Mouse (Mus musculus) stomach, postnatal 0 days (tissue): ENCODE data around the gene Slc25a41. TPM values are rescaled to one million over a fixed set of nuclear protein-coding genes. Genes with fewer than 3 reads are reported as not detected.
A peak's percentile ranks its signal among the peaks of the same experiment; 100 is the strongest.

ENCODE experiments used
- ATAC-seq: fragments of 200-750 bp; cut with Nextera tagmentation; 2 replicates; pipeline ENCODE4 v1.8.0; 2017; ENCODE audit not compliant: low FRiP score, low TSS enrichment
- DNase-seq: peaks from one replicate; pipeline ENCODE4 v3.0.0-alpha.2; 2016; ENCODE audit warnings: low spot score
- H3K27ac ChIP-seq: fragments of 300-500 bp; sonication (generic); replicated peaks from 2 replicates; pipeline ENCODE4 v1.5.1; 2014; ENCODE audit warnings: mild to moderate bottlenecking, control low read depth
- H3K27me3 ChIP-seq: fragments of 300-500 bp; sonication (generic); 2 replicates; pipeline ENCODE4 v1.6.1; 2014; ENCODE audit warnings: low read length; ENCODE audit not compliant: control insufficient read depth, insufficient read depth
- H3K36me3 ChIP-seq: fragments of 300-500 bp; sonication (generic); 2 replicates; pipeline ENCODE4 v1.6.1; 2014; ENCODE audit warnings: low read length, mixed read lengths; ENCODE audit not compliant: control insufficient read depth, insufficient read depth
- H3K4me1 ChIP-seq: fragments of 300-500 bp; sonication (generic); replicated peaks from 2 replicates; pipeline ENCODE4 v1.6.1; 2014; ENCODE audit warnings: antibody characterized with exemption; ENCODE audit not compliant: control insufficient read depth, insufficient read depth
- H3K4me2 ChIP-seq: fragments of 300-500 bp; sonication (generic); replicated peaks from 2 replicates; pipeline ENCODE4 v1.6.1; 2014; ENCODE audit warnings: low read depth, mild to moderate bottlenecking, control low read depth, moderate library complexity
- H3K4me3 ChIP-seq: fragments of 300-500 bp; sonication (generic); 2 replicates; pipeline ENCODE4 v1.5.1; 2014; ENCODE audit warnings: low read depth, low read length, control low read depth
- H3K9ac ChIP-seq: fragments of 300-500 bp; sonication (generic); 2 replicates; pipeline ENCODE4 v1.6.1; 2014; ENCODE audit warnings: mild to moderate bottlenecking, low read length, control low read depth, mixed read lengths
- H3K9me3 ChIP-seq: fragments of 300-500 bp; sonication (generic); 2 replicates; pipeline ENCODE4 v1.6.1; 2016; ENCODE audit warnings: low read length; ENCODE audit not compliant: control insufficient read depth
- CTCF ChIP-seq: IDR thresholded peaks from 2 replicates; pipeline ENCODE4 v1.5.1; 2016; ENCODE audit warnings: antibody characterized with exemption, low read depth, mild to moderate bottlenecking, moderate library complexity
- EP300 ChIP-seq: optimal IDR thresholded peaks from 2 replicates; pipeline ENCODE3; 2016; ENCODE audit warnings: antibody characterized with exemption
- WGBS: fragments of 180-500 bp; shearing (Covaris S2); extraction: QIAGEN DNeasy Blood & Tissue Kit; methylation state at CpG from one replicate; pipeline ENCODE4 v1.1.7; 2014; 5-methylcytosine and 5-hydroxymethylcytosine counted together
- polyA plus RNA-seq: library from polyadenylated mRNA; unstranded; fragments of >200 nt; fragmentation: Nextera tagmentation; extraction: Ambion mirVana; gene quantifications from 2 replicates; pipeline ENCODE4 v1.2.1, GENCODE M21; 2015

Gene Slc25a41
- polyA plus RNA-seq, 1 experiment from 2014 or later, result not detected

GRCm38 (mm10) chr17:57063031-57063430 lies 21.6 kb upstream of the Slc25a41 start:
- Histone ChIP-seq H3K4me2 (peak overlapping the region; percentile 58), H3K27me3 (no peaks in the 10 kb centered on the region), H3K9ac (peak overlapping the region; percentile 70), H3K4me3 (peak overlapping the region; percentile 50), H3K9me3 (no peaks in the 10 kb centered on the region), H3K4me1 (no peaks in the 10 kb centered on the region), H3K36me3 (no peaks in the 10 kb centered on the region), H3K27ac (0 out of 2 replicates have a peak overlapping the region, but pooled peaks have one; percentile 30)
- no peak for TF ChIP-seq CTCF
- TF ChIP-seq EP300, result no peak
- ATAC-seq, result no peak
- peak; percentile 69 for DNase-seq
- WGBS, result 15% methylated on average over 8 of the region's 8 CpGs

GRCm38 (mm10) chr17:57062548-57062947 lies 21.1 kb upstream of the Slc25a41 start:
- Histone ChIP-seq H3K4me3 (peak overlapping the region; percentile 50), H3K27me3 (no peaks in the 10 kb centered on the region), H3K9me3 (no peaks in the 10 kb centered on the region), H3K9ac (peak overlapping the region; percentile 70), H3K27ac (peak overlapping the region; percentile 90), H3K4me2 (peak overlapping the region; percentile 58), H3K4me1 (no peaks in the 10 kb centered on the region), H3K36me3 (no peaks in the 10 kb centered on the region)
- 3% methylated on average over 22 of the region's 22 CpGs for WGBS
- TF ChIP-seq EP300 (no peak), CTCF (no peak)
- ATAC-seq (no peak), DNase-seq (no peak)

GRCm38 (mm10) chr17:57062011-57062521 lies 20.6 kb upstream of the Slc25a41 start:
- no peaks in the 10 kb centered on the region for H3K36me3 ChIP-seq
- H3K4me1 ChIP-seq, result no peaks in the 10 kb centered on the region
- H3K9me3 ChIP-seq, result no peaks in the 10 kb centered on the region
- H3K4me3 ChIP-seq, result peak overlapping the region; percentile 50
- ATAC-seq (peak; percentile 81), DNase-seq (peak; percentile 95)
- no peak for TF ChIP-seq CTCF
- TF ChIP-seq EP300, result no peak
- H3K27ac ChIP-seq, result peak overlapping the region; percentile 90
- WGBS, result under 1% methylated on average over 39 of the region's 39 CpGs
- H3K9ac ChIP-seq, result peak overlapping the region; percentile 70
- no peaks in the 10 kb centered on the region for H3K27me3 ChIP-seq
- peak overlapping the region; percentile 58 for H3K4me2 ChIP-seq

GRCm38 (mm10) chr17:57061069-57061468 lies 19.6 kb upstream of the Slc25a41 start:
- ATAC-seq (no peak), DNase-seq (peak; percentile 51)
- H3K27me3 ChIP-seq, result no peaks in the 10 kb centered on the region
- H3K27ac ChIP-seq, result peak overlapping the region; percentile 74
- H3K36me3 ChIP-seq, result no peaks in the 10 kb centered on the region
- H3K4me1 ChIP-seq, result no peaks in the 10 kb centered on the region
- H3K9ac ChIP-seq, result no peak overlapping the region
- H3K4me3 ChIP-seq, result peak overlapping the region; percentile 67; the same call in 1 of the 2 replicates
- 36% methylated on average over 10 of the region's 10 CpGs for WGBS
- no peak for TF ChIP-seq EP300
- peak overlapping the region; percentile 91; the same call in 1 of the 2 replicates for H3K4me2 ChIP-seq
- no peaks in the 10 kb centered on the region for H3K9me3 ChIP-seq

- H3K27me3 ChIP-seq, result no peaks in the 10 kb centered on the region
- under 1% methylated on average over 44 of the region's 44 CpGs for WGBS
- TF ChIP-seq CTCF, result peak; percentile 78
- no peak for TF ChIP-seq EP300
- ATAC-seq (peak; percentile 87), DNase-seq (peak; percentile 96)
- H3K9ac ChIP-seq, result no peak overlapping the region
- peak overlapping the region; percentile 74; the same call in 1 of the 2 replicates for H3K27ac ChIP-seq
- no peaks in the 10 kb centered on the region for H3K9me3 ChIP-seq
- no peaks in the 10 kb centered on the region for H3K4me1 ChIP-seq
- H3K4me2 ChIP-seq, result peak overlapping the region; percentile 91
- no peaks in the 10 kb centered on the region for H3K36me3 ChIP-seq
- peak overlapping the region; percentile 67 for H3K4me3 ChIP-seq
These were observed 18.9 kb upstream of the Slc25a41 start for GRCm38 (mm10) chr17:57060231-57060801.

GRCm38 (mm10) chr17:57059486-57059977 lies 18.1 kb upstream of the Slc25a41 start, which contains the start of gene Slc25a23:
Gene Slc25a23 (minus strand): TSS chr17:57059863.
- Histone ChIP-seq H3K36me3 (no peaks in the 10 kb centered on the region), H3K4me2 (peak within 1 kb of the TSS; percentile 91), H3K9ac (peak within 1 kb of the TSS; percentile 74), H3K4me1 (no peaks in the 10 kb centered on the region), H3K9me3 (no peaks in the 10 kb centered on the region), H3K27me3 (no peaks in the 10 kb centered on the region), H3K27ac (peak within 1 kb of the TSS; percentile 74), H3K4me3 (peak within 1 kb of the TSS; percentile 67)
- TF ChIP-seq CTCF, result no peak
- TF ChIP-seq EP300, result no peak
- DNase-seq, result peak; percentile 78
- WGBS, result under 1% methylated on average over 41 of the region's 45 CpGs
- peak; percentile 14; the same call in 1 of the 2 replicates for ATAC-seq
